ENCODE assay signal across 10 mouse cellular contexts in the genomic region with DNA sequence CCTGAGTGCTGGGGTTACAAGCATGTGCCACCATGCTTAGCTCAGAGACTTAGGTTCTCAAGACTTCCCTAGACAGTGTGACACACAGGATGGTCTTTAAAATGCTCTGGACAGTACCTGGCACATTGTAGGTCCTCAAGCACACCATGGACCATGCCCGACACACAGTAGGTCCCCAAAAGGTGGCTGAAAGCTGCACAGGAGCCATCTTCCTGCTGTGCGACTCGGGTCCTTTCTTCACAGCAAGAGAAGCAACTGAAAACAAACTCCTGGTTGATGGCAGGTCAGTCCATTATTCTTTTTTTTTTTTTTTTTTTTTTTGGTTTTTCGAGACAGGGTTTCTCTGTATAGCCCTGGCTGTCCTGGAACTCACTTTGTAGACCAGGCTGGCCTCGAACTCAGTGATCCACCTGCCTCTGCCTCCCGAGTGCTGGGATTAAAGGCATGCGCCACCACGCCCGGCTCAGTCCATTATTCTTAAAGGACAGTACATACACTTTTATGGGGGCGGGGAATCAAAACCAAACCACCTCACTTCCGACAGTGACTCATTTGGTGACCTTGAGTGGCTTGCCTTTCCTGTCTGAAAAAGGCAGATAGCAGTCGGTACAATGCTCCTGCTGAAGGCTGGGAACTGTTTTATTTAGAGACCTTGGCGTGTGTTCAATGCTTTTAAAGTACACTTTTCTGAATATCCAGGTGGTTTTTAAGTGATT. TPM values are rescaled to one million over a fixed set of nuclear protein-coding genes. Genes with fewer than 3 reads are reported as not detected.
A peak's percentile ranks its signal among the peaks of the same experiment; 100 is the strongest.
DNase-seq lines count a peak whose midpoint lies in the region; ATAC-seq and TF ChIP-seq lines count a peak whose summit lies in the region.
"Had no signal": no experiment of that assay in that cellular context is flagged by ENCODE, and none has a peak within 500 bp of the region (broad histone marks: within the 10 kb centered on the region; RNA-seq: fewer than 3 reads in every experiment).

No protein-coding gene starts in this region.

- no peaks in the 10 kb centered on the region for H3K27me3 ChIP-seq in kidney, embryonic 16.5 days (ENCODE audit: insufficient read depth, low read length)
- H3K27me3 ChIP-seq in CH12.LX (replicated peaks) = peaks cover 79% of the 10 kb centered on the region

- no peak for TF ChIP-seq POLR2A in CH12.LX (IDR thresholded peaks at IDR 0.05; ENCODE audit: low read depth, low read length)

- no peak overlapping the region for H3K9ac ChIP-seq in kidney, embryonic 16.5 days (replicated peaks; ENCODE audit: low read length)
- no peak overlapping the region for H3K9ac ChIP-seq in CH12.LX (ENCODE audit: insufficient read depth, low read depth)

- ATAC-seq in kidney, embryonic 16.5 days (ENCODE audit: low FRiP score, low TSS enrichment) = no peak

- H3K4me2 ChIP-seq in kidney, embryonic 16.5 days (replicated peaks; ENCODE audit: low read depth, low read length) = no peak overlapping the region
- no peak overlapping the region for H3K4me2 ChIP-seq in CH12.LX (ENCODE audit: insufficient read depth, low read depth, poor library complexity, severe bottlenecking)

- no peaks in the 10 kb centered on the region for H3K79me2 ChIP-seq in CH12.LX (replicated peaks; ENCODE audit: control insufficient read depth, extremely low read depth, insufficient read depth, poor library complexity, severe bottlenecking)

- in situ Hi-C loops in CH12.LX (cut with MboI; ENCODE audit: low pct_ligation_motif_present, low pct_unique_long_range_greater_than_20kb, low sequenced_read_pairs) = loop anchor here (25.0 kb wide), 1 partner anchor 445 kb away; no protein-coding TSS in a partner anchor

- intact Hi-C loops in left cerebral cortex, postnatal 4 days (cut with DNase I) = no loop called here

- dilution Hi-C loops in CH12.LX (cut with MboI; ENCODE audit: extremely low pct_ligation_motif_present, extremely low pct_unique_long_range_greater_than_20kb, low sequenced_read_pairs) = no loop called here

- DNase-seq in kidney, postnatal 36 days = peak; percentile 17 to 43
- peak; percentile 63 for DNase-seq in CH12.LX (ENCODE audit: extremely low read depth)
- DNase-seq in adrenal gland, postnatal 10 days = peak; percentile 70
- DNase-seq in large intestine, adult 2 months (ENCODE audit: low read depth, low spot score) = peak; percentile 60
- no peak for DNase-seq in thymus, postnatal 0 days (ENCODE audit: low spot score)
- no peak for DNase-seq in left cerebral cortex, postnatal 4 days
- DNase-seq: gastrocnemius, postnatal 14 days; kidney, adult 11 months had no signal

- H3K36me3 ChIP-seq in kidney, embryonic 16.5 days (ENCODE audit: insufficient read depth, low read length) = no peaks in the 10 kb centered on the region
- no peaks in the 10 kb centered on the region for H3K36me3 ChIP-seq in CH12.LX (replicated peaks in 1 of 2; ENCODE audit: control insufficient read depth in 1 of 2, insufficient read depth in 1 of 2, low read length in 1 of 2)

- WGBS in kidney, embryonic 16.5 days = 67% methylated on average over 12 of the region's 13 CpGs
- WGBS in large intestine, adult 2 months = 31% methylated on average over 13 of the region's 13 CpGs

- TF ChIP-seq RAD21 in CH12.LX (IDR thresholded peaks at IDR 0.05; ENCODE audit: low read depth, low read length) = no peak

- no peaks in the 10 kb centered on the region for H3K9me3 ChIP-seq in kidney, embryonic 16.5 days (ENCODE audit: low read length)
- H3K9me3 ChIP-seq in CH12.LX (replicated peaks; ENCODE audit: low read length) = peaks cover 6% of the 10 kb centered on the region

- no peak overlapping the region for H3K27ac ChIP-seq in kidney, embryonic 16.5 days (ENCODE audit: low read length)
- no peak overlapping the region for H3K27ac ChIP-seq in CH12.LX (ENCODE audit: insufficient read depth, low read depth)

- no peak overlapping the region for H3K4me3 ChIP-seq in kidney, embryonic 16.5 days (ENCODE audit: low read length)
- no peak overlapping the region for H3K4me3 ChIP-seq in CH12.LX (replicated peaks in 1 of 3; ENCODE audit: low read depth in 2 of 3, low read length in 2 of 3, poor library complexity in 1 of 3)

- TF ChIP-seq CTCF in CH12.LX (conservative IDR thresholded peaks at IDR 0.05 in 1 of 2, IDR thresholded peaks at IDR 0.05 in 1 of 2; ENCODE audit: low read depth in 2 of 2, low read length in 2 of 2) = no peak

- peak; percentile 74 for TF ChIP-seq EP300 in CH12.LX (IDR thresholded peaks at IDR 0.05; ENCODE audit: low read length)

- H3K4me1 ChIP-seq in kidney, embryonic 16.5 days (ENCODE audit: insufficient read depth, low read length) = no peaks in the 10 kb centered on the region
- peaks cover 7 to 8% of the 10 kb centered on the region in 2 experiments for H3K4me1 ChIP-seq in CH12.LX (ENCODE audit: control insufficient read depth in 1 of 2, insufficient read depth in 2 of 2)

TF ChIP-seq in CH12.LX, 34 proteins besides CTCF, POLR2A, EP300 and RAD21:
- no peak for TF ChIP-seq CHD1 (IDR thresholded peaks at IDR 0.05; ENCODE audit: low read depth, low read length)
- TF ChIP-seq JUND (conservative IDR thresholded peaks at IDR 0.05; ENCODE audit: low read depth, low read length) = peak; percentile 89
- TF ChIP-seq NELFE (IDR thresholded peaks at IDR 0.05; ENCODE audit: low read depth, low read length) = no peak
- TF ChIP-seq NRF1 (IDR thresholded peaks at IDR 0.05; ENCODE audit: low read depth, low read length) = no peak
- no peak for TF ChIP-seq USF2 (conservative IDR thresholded peaks at IDR 0.05; ENCODE audit: low read depth, low read length)
- no peak for TF ChIP-seq KAT2A (IDR thresholded peaks at IDR 0.05; ENCODE audit: insufficient replicate concordance, low read length)
- no peak for TF ChIP-seq MAZ (IDR thresholded peaks at IDR 0.05; ENCODE audit: low read depth, low read length)
- peak; percentile 54; the same call in 1 of the 2 replicates for TF ChIP-seq ZKSCAN1 (IDR thresholded peaks at IDR 0.05; ENCODE audit: borderline replicate concordance, low read depth, low read length)
- no peak for TF ChIP-seq HCFC1 (IDR thresholded peaks at IDR 0.05; ENCODE audit: low read depth, low read length)
- peak; percentile 81; the same call in 1 of the 2 replicates for TF ChIP-seq TBP (conservative IDR thresholded peaks at IDR 0.05; ENCODE audit: low read depth, low read length)
- TF ChIP-seq ETS1 (conservative IDR thresholded peaks at IDR 0.05; ENCODE audit: low read depth, low read length) = 0 out of 2 replicates have a peak, but pooled peaks have one; percentile 18
- peak; percentile 52 for TF ChIP-seq ZNF384 (IDR thresholded peaks at IDR 0.05; ENCODE audit: low read depth, low read length)
- TF ChIP-seq JUN (IDR thresholded peaks at IDR 0.05; ENCODE audit: insufficient read depth, low read depth, low read length) = peak; percentile 84
- TF ChIP-seq IRF4 (IDR thresholded peaks at IDR 0.05; ENCODE audit: low read depth, low read length) = peak; percentile 91
- no peak for TF ChIP-seq SMC3 (IDR thresholded peaks at IDR 0.05; ENCODE audit: low read depth, low read length)
- peak; percentile 22; the same call in 1 of the 2 replicates for TF ChIP-seq ELF1 (IDR thresholded peaks at IDR 0.05; ENCODE audit: low read depth, low read length)

RNA-seq across cellular contexts. Expression of a gene that starts 11.3 kb away (rescaled TPM):
- 0.12 TPM in 1 of 2 replicates, not detected in the other for polyA plus RNA-seq in kidney, embryonic 16.5 days (2015; fragmentation: Nextera tagmentation; extraction: Ambion mirVana)
- total RNA-seq in CH12.LX (2012; rRNA removed) (not detected in 2 replicates), CH12.LX (2014; rRNA removed) (not detected in 2 replicates)
- polyA plus RNA-seq in CH12.LX (2012; ENCODE audit: insufficient read length, low read depth) = not detected in 2 replicates
- total RNA-seq in adrenal gland, postnatal 10 days (2021) = 1 to 10 TPM; 1.8 to 2.0 TPM
- polyA plus RNA-seq in large intestine, adult 2 months (2012; rRNA removed) = not detected in 2 replicates
- polyA plus RNA-seq in thymus, postnatal 0 days (2015; fragmentation: Nextera tagmentation; extraction: Ambion mirVana) = 0.14 and 0.26 TPM in 2 replicates
- 10 to 100 TPM; 27.7 to 30.6 TPM for total RNA-seq in left cerebral cortex, postnatal 4 days (2021)
- polyA plus RNA-seq: testis, adult 2 months had no signal

RNA-seq across cellular contexts. Expression of a gene that starts 26.8 kb away (rescaled TPM):
- polyA plus RNA-seq in kidney, embryonic 16.5 days (2015; fragmentation: Nextera tagmentation; extraction: Ambion mirVana) = 21.5 and 22.4 TPM in 2 replicates
- total RNA-seq in CH12.LX (2012; rRNA removed) = 12.3 and 19.7 TPM in 2 replicates
- total RNA-seq in CH12.LX (2014; rRNA removed) = 8.8 and 10.2 TPM in 2 replicates
- polyA plus RNA-seq in CH12.LX (2012; ENCODE audit: insufficient read length, low read depth) = 20.2 and 26.8 TPM in 2 replicates
- 10 to 100 TPM; 54.7 to 56.9 TPM for total RNA-seq in adrenal gland, postnatal 10 days (2021)
- polyA plus RNA-seq in large intestine, adult 2 months (2012; rRNA removed) = 24.1 and 29.6 TPM in 2 replicates
- polyA plus RNA-seq in thymus, postnatal 0 days (2015; fragmentation: Nextera tagmentation; extraction: Ambion mirVana) = 13.7 and 17.7 TPM in 2 replicates
- 10 to 100 TPM; 35.4 to 35.8 TPM for total RNA-seq in left cerebral cortex, postnatal 4 days (2021)

RNA-seq across cellular contexts. Expression of a gene that starts 39.8 kb away (rescaled TPM):
- 24.6 and 27.1 TPM in 2 replicates for polyA plus RNA-seq in kidney, embryonic 16.5 days (2015; fragmentation: Nextera tagmentation; extraction: Ambion mirVana)
- not detected in 2 replicates for total RNA-seq in CH12.LX (2012; rRNA removed)
- not detected in 2 replicates for total RNA-seq in CH12.LX (2014; rRNA removed)
- not detected in 2 replicates for polyA plus RNA-seq in CH12.LX (2012; ENCODE audit: insufficient read length, low read depth)
- 10 to 100 TPM; 12.3 to 13.4 TPM for total RNA-seq in adrenal gland, postnatal 10 days (2021)
- polyA plus RNA-seq in large intestine, adult 2 months (2012; rRNA removed) = 63.1 and 213 TPM in 2 replicates
- 0.36 and 0.55 TPM in 2 replicates for polyA plus RNA-seq in thymus, postnatal 0 days (2015; fragmentation: Nextera tagmentation; extraction: Ambion mirVana)
- under 1 TPM; 0.76 to 0.87 TPM for total RNA-seq in left cerebral cortex, postnatal 4 days (2021)

RNA-seq across cellular contexts. Expression of a gene that starts 46.5 kb away (rescaled TPM):
- 6.2 and 6.4 TPM in 2 replicates for polyA plus RNA-seq in kidney, embryonic 16.5 days (2015; fragmentation: Nextera tagmentation; extraction: Ambion mirVana)
- total RNA-seq in CH12.LX (2012; rRNA removed) (0.04 and 0.13 TPM in 2 replicates), CH12.LX (2014; rRNA removed) (not detected in 2 replicates)
- polyA plus RNA-seq in CH12.LX (2012; ENCODE audit: insufficient read length, low read depth) = not detected in 2 replicates
- total RNA-seq in adrenal gland, postnatal 10 days (2021) = 10 to 100 TPM; 17.3 to 22.9 TPM
- 16.4 and 19.0 TPM in 2 replicates for polyA plus RNA-seq in large intestine, adult 2 months (2012; rRNA removed)
- polyA plus RNA-seq in thymus, postnatal 0 days (2015; fragmentation: Nextera tagmentation; extraction: Ambion mirVana) = 0.36 and 0.47 TPM in 2 replicates
- total RNA-seq in left cerebral cortex, postnatal 4 days (2021) = 100 to 1,000 TPM; 106 to 110 TPM

Comparison
In these comparisons a context has a peak if more than half of its experiments do, and no peak if none do; other contexts are left out.
1. DNase-seq: peak in kidney, postnatal 36 days (2 of 2), CH12.LX (single experiment), adrenal gland, postnatal 10 days (single experiment) and large intestine, adult 2 months (single experiment); none in thymus, postnatal 0 days (single experiment) and left cerebral cortex, postnatal 4 days (single experiment).
2. RNA of a gene that starts 39.8 kb away (polyA plus RNA-seq): 63.1 to 213 TPM in large intestine, adult 2 months and 24.6 to 27.1 TPM in kidney, embryonic 16.5 days; 0.36 to 0.55 TPM in thymus, postnatal 0 days and not detected in CH12.LX; every median in the first group is over 10 times any median in the second.